Mouse (Mus musculus) intestine, embryonic 14.5 days (tissue): ENCODE data around the gene Apoa1. TPM values are rescaled to one million over a fixed set of nuclear protein-coding genes. Genes with fewer than 3 reads are reported as not detected.

Experiments
- ATAC-seq: fragments of 200-750 bp; cut with Nextera tagmentation; replicated peaks from 2 replicates; pipeline ENCODE4 v1.8.0; 2017; ENCODE audit warnings: low read depth, moderate number of reproducible peaks, moderate TSS enrichment, moderate library complexity; ENCODE audit not compliant: low FRiP score, low TSS enrichment
- DNase-seq: peaks from one replicate; pipeline ENCODE4 v3.0.0-alpha.2; 2018; ENCODE audit warnings: low spot score
- H3K27ac ChIP-seq: fragments of 300-500 bp; sonication (generic); 2 replicates; pipeline ENCODE4 v1.5.1; 2014; ENCODE audit warnings: low read depth, mild to moderate bottlenecking, control low read depth
- H3K27me3 ChIP-seq: fragments of 300-500 bp; sonication (generic); replicated peaks from 2 replicates; pipeline ENCODE4 v1.6.1; 2014; ENCODE audit warnings: low read length, control low read depth; ENCODE audit not compliant: control insufficient read depth, insufficient read depth
- H3K36me3 ChIP-seq: fragments of 300-500 bp; sonication (generic); 2 replicates; pipeline ENCODE4 v1.6.1; 2014; ENCODE audit warnings: low read length, control low read depth; ENCODE audit not compliant: control insufficient read depth, insufficient read depth
- H3K4me1 ChIP-seq: fragments of 300-500 bp; sonication (generic); replicated peaks from 2 replicates; pipeline ENCODE4 v1.6.1; 2014; ENCODE audit warnings: low read length, control low read depth, mixed read lengths; ENCODE audit not compliant: control insufficient read depth, insufficient read depth
- H3K4me2 ChIP-seq: fragments of 300-500 bp; sonication (generic); 2 replicates; pipeline ENCODE4 v1.6.1; 2014; ENCODE audit warnings: low read length
- H3K4me3 ChIP-seq: fragments of 300-500 bp; sonication (generic); 2 replicates; pipeline ENCODE4 v1.5.1; 2014; ENCODE audit warnings: low read depth, low read length, control low read depth, mixed read lengths
- H3K9ac ChIP-seq: fragments of 300-500 bp; sonication (generic); 2 replicates; pipeline ENCODE4 v1.6.1; 2014; ENCODE audit warnings: mild to moderate bottlenecking, low read length
- H3K9me3 ChIP-seq: fragments of 300-500 bp; sonication (generic); 2 replicates; pipeline ENCODE4 v1.6.1; 2016; ENCODE audit warnings: low read length, control low read depth; ENCODE audit not compliant: control insufficient read depth
- WGBS: fragments of 180-500 bp; shearing (Covaris S2); extraction: QIAGEN DNeasy Blood & Tissue Kit; methylation state at CpG from one replicate; pipeline ENCODE4 v1.1.7; 2014; 5-methylcytosine and 5-hydroxymethylcytosine counted together
- polyA plus RNA-seq: library from polyadenylated mRNA; unstranded; fragments of >200 nt; fragmentation: Nextera tagmentation; extraction: Ambion mirVana; gene quantifications from 2 replicates; pipeline ENCODE4 v1.2.1, GENCODE M21; 2014

Gene Apoa1
- polyA plus RNA-seq, 1 experiment from 2014 or later, result 281 TPM

DNA sequence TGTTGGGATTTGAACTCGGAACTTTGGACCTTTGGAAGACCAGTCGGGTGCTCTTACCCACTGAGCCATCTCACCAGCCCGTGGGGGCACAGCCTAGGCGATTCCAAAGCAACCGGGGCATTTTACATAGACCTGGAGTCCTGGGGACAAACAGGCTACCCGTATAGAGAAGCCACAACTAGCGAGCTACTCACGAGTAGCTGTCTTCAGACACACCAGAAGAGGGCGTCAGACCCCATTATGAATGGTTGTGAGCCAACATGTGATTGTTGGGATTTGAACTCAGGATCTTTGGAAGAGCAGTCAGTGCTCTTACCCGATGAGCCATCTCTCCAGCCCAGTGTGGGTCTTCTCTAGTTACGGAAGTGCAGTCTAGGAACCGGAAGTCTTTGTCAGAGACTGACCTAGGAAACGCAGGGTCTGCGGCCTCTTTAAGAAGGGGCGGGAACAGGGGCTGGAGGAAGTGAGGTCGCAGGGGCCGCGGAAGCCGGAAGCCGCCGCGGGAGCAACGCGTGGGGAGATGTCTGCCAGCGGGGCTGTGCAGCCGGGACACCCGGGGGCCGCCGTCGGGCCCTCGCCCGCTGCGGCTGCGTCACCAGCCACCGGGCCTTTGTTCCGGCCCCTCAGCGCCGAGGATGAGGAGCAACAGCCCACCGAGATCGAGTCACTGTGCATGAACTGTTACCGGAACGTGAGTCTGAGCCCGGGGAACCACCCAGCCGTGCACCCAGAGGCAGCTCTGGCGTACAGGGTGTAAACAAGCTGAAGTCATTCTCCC is 44.5 kb downstream of the Apoa1 start, which contains the start of gene Zpr1:
Gene Zpr1, plus strand, starts transcription at position 388 of the 778 bp plus-strand sequence.
- Histone ChIP-seq H3K27ac (peak within 1 kb of the TSS; percentile 40), H3K9me3 (no peaks in the 10 kb centered on the region), H3K9ac (peak within 1 kb of the TSS; percentile 60), H3K4me1 (peaks cover 5% of the 10 kb centered on the region; the same call in 1 of the 2 replicates), H3K27me3 (peaks cover 10% of the 10 kb centered on the region; the same call in 1 of the 2 replicates), H3K36me3 (peaks cover 37% of the 10 kb centered on the region), H3K4me2 (peak within 1 kb of the TSS; percentile 55), H3K4me3 (peak within 1 kb of the TSS; percentile 61)
- DNase-seq (peak; percentile 92), ATAC-seq (peak; percentile 95)
- WGBS, result 6% methylated on average over 45 of the region's 45 CpGs

DNA sequence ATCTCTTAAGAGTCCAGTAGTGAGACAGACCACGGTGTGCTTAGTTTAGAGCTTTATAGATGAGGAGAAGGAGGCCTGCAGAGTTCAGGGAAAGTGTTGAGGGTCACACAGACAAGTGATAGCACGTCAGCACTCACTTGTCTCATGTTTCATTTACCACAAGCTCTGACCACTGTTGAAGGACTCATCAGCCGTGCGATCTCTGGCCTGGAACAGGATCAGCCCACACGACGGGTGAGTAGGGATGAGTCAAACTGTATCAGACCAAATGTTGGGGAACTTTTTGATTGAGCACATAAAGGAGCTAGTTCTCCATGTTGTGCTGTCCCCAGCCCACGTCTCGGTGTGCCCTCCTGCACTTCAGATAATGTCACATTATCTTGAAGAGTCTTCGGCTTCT is 46.1 kb downstream of the Apoa1 start:
- H3K9ac ChIP-seq, result no peak overlapping the region
- no peak for ATAC-seq
- no peak overlapping the region for H3K4me3 ChIP-seq
- peaks cover 5% of the 10 kb centered on the region; the same call in 1 of the 2 replicates for H3K4me1 ChIP-seq
- 90% methylated on average over 9 of the region's 9 CpGs for WGBS
- H3K27me3 ChIP-seq, result peaks cover 10% of the 10 kb centered on the region; the same call in 1 of the 2 replicates
- DNase-seq, result no peak
- no peaks in the 10 kb centered on the region for H3K9me3 ChIP-seq
- H3K4me2 ChIP-seq, result no peak overlapping the region
- H3K36me3 ChIP-seq, result peaks cover 51% of the 10 kb centered on the region
- H3K27ac ChIP-seq, result no peak overlapping the region

Other genes starting within 250 kb of the Apoa1 start
- gene Pafah1b2, start 215.9 kb upstream of the Apoa1 start, polyA plus RNA-seq, result 156 and 172 TPM in 2 replicates
- gene Sik3, start 215.8 kb upstream of the Apoa1 start, polyA plus RNA-seq, result 7.5 and 9.6 TPM in 2 replicates
- 6.8 and 12.2 TPM in 2 replicates for gene Apoc3, start 7.1 kb downstream of the Apoa1 start, polyA plus RNA-seq
- gene Apoa4, start 12.1 kb downstream of the Apoa1 start, polyA plus RNA-seq, result 6.9 and 12.3 TPM in 2 replicates
- gene Apoa5, start 40.1 kb downstream of the Apoa1 start, polyA plus RNA-seq, result not detected in 2 replicates
- gene Zpr1, start 44.5 kb downstream of the Apoa1 start, polyA plus RNA-seq, result 68.3 and 70.2 TPM in 2 replicates
- gene Bud13, start 54.4 kb downstream of the Apoa1 start, polyA plus RNA-seq, result 25.1 and 25.2 TPM in 2 replicates
- gene 4931429L15Rik, start 91.4 kb downstream of the Apoa1 start, polyA plus RNA-seq, result not detected in 2 replicates